Mouse (Mus musculus) C2C12 (cell line): ENCODE measurements around the gene Arl15.

Experiments
- CTCF ChIP-seq: IDR thresholded peaks from one replicate; pipeline ENCODE4 v1.5.1; 2011; ENCODE audit not compliant: control insufficient read depth, insufficient read depth, insufficient read length
- MAX ChIP-seq: IDR thresholded peaks from one replicate; pipeline ENCODE4 v1.6.1; 2011; ENCODE audit warnings: mild to moderate bottlenecking, control low read depth
- USF1 ChIP-seq: IDR thresholded peaks from one replicate; pipeline ENCODE4 v1.6.1; 2011; ENCODE audit warnings: low read depth, mild to moderate bottlenecking, control low read depth, moderate library complexity

- TF ChIP-seq MAX (no peak), CTCF (no peak), USF1 (no peak)
These were observed 281.5 kb downstream of the Arl15 start for GRCm38 (mm10) chr13:114075724-114076384.
